Mouse (Mus musculus): Measurements from ENCODE around the gene Mpeg1. TPM values are rescaled to one million over a fixed set of nuclear protein-coding genes. Genes with fewer than 3 reads are reported as not detected.

Gene Mpeg1
- total and polyA plus RNA-seq, 3 experiments: 43.8 to 270 (median 68.0) TPM

- H3K4me1 ChIP-seq (ENCODE audit: control insufficient read depth in 1 of 2, insufficient read depth in 2 of 2): peaks cover 7 to 57% of the 10 kb centered on the region in 2 experiments
- no peak overlapping the region for H3K9ac ChIP-seq (ENCODE audit: insufficient read depth, low read depth)
- H3K27ac ChIP-seq (ENCODE audit: insufficient read depth, low read depth): no peak overlapping the region
- H3K9me3 ChIP-seq (replicated peaks; ENCODE audit: low read length): no peaks in the 10 kb centered on the region
- in situ Hi-C loops (cut with MboI; ENCODE audit: low pct_ligation_motif_present, low pct_unique_long_range_greater_than_20kb, low sequenced_read_pairs) (loop anchor here (5.0 to 25.0 kb wide), 3 partner anchors 66 to 486 kb away; no protein-coding TSS in a partner anchor), dilution Hi-C loops (cut with MboI; ENCODE audit: extremely low pct_ligation_motif_present, extremely low pct_unique_long_range_greater_than_20kb, low sequenced_read_pairs) (no loop called here)
- TF ChIP-seq CTCF (conservative IDR thresholded peaks at IDR 0.05 in 1 of 2, IDR thresholded peaks at IDR 0.05 in 1 of 2; ENCODE audit: low read depth in 2 of 2, low read length in 2 of 2) (no peak), USF2 (conservative IDR thresholded peaks at IDR 0.05; ENCODE audit: low read depth, low read length) (no peak), MXI1 (IDR thresholded peaks at IDR 0.05; ENCODE audit: low read depth, low read length) (no peak), E2F4 (IDR thresholded peaks at IDR 0.05; ENCODE audit: insufficient replicate concordance, low read depth, low read length) (no peak), ELF1 (IDR thresholded peaks at IDR 0.05; ENCODE audit: low read depth, low read length) (no peak), MEF2A (IDR thresholded peaks at IDR 0.05; ENCODE audit: borderline replicate concordance, low read depth, low read length) (no peak)
- peaks cover 0 to 47% of the 10 kb centered on the region in 2 experiments for H3K36me3 ChIP-seq (replicated peaks in 1 of 2; ENCODE audit: control insufficient read depth in 1 of 2, insufficient read depth in 1 of 2, low read length in 1 of 2)
- no peak overlapping the region for H3K4me3 ChIP-seq (replicated peaks in 1 of 3; ENCODE audit: low read depth in 2 of 3, low read length in 2 of 3, poor library complexity in 1 of 3)
- DNase-seq (ENCODE audit: extremely low read depth): no peak
- peaks cover 23% of the 10 kb centered on the region for H3K79me2 ChIP-seq (replicated peaks; ENCODE audit: control insufficient read depth, extremely low read depth, insufficient read depth, poor library complexity, severe bottlenecking)
- no peak overlapping the region for H3K4me2 ChIP-seq (ENCODE audit: insufficient read depth, low read depth, poor library complexity, severe bottlenecking)
- no peaks in the 10 kb centered on the region for H3K27me3 ChIP-seq (replicated peaks)
Observed at GRCm38 (mm10) chr19:12497909-12498308, 37.3 kb downstream of the Mpeg1 start.

GRCm38 (mm10) chr19:12498321-12498720 is 37.7 kb downstream of the Mpeg1 start:
- no peak overlapping the region for H3K9ac ChIP-seq (ENCODE audit: insufficient read depth, low read depth)
- TF ChIP-seq BHLHE40 (IDR thresholded peaks at IDR 0.05; ENCODE audit: low read depth, low read length): no peak
- TF ChIP-seq RAD21 (IDR thresholded peaks at IDR 0.05; ENCODE audit: low read depth, low read length): no peak
- TF ChIP-seq NELFE (IDR thresholded peaks at IDR 0.05; ENCODE audit: low read depth, low read length): no peak
- TF ChIP-seq USF2 (conservative IDR thresholded peaks at IDR 0.05; ENCODE audit: low read depth, low read length): no peak
- no peak for TF ChIP-seq PAX5 (IDR thresholded peaks at IDR 0.05; ENCODE audit: low read length)
- in situ Hi-C loops (cut with MboI; ENCODE audit: low pct_ligation_motif_present, low pct_unique_long_range_greater_than_20kb, low sequenced_read_pairs) (loop anchor here (5.0 to 25.0 kb wide), 3 partner anchors 66 to 486 kb away; no protein-coding TSS in a partner anchor), dilution Hi-C loops (cut with MboI; ENCODE audit: extremely low pct_ligation_motif_present, extremely low pct_unique_long_range_greater_than_20kb, low sequenced_read_pairs) (no loop called here)
- no peak overlapping the region for H3K27ac ChIP-seq (ENCODE audit: insufficient read depth, low read depth)
- peak overlapping the region in 1 of 3 experiments; percentile 96 for H3K4me3 ChIP-seq (replicated peaks in 1 of 3; ENCODE audit: low read depth in 2 of 3, low read length in 2 of 3, poor library complexity in 1 of 3)
- H3K9me3 ChIP-seq (replicated peaks; ENCODE audit: low read length): no peaks in the 10 kb centered on the region
- H3K27me3 ChIP-seq (replicated peaks): no peaks in the 10 kb centered on the region
- H3K4me1 ChIP-seq (ENCODE audit: control insufficient read depth in 1 of 2, insufficient read depth in 2 of 2): peaks cover 7 to 57% of the 10 kb centered on the region in 2 experiments
- H3K79me2 ChIP-seq (replicated peaks; ENCODE audit: control insufficient read depth, extremely low read depth, insufficient read depth, poor library complexity, severe bottlenecking): peaks cover 23% of the 10 kb centered on the region
- 0 out of 2 replicates have a peak overlapping the region, but pooled peaks have one; percentile 27 for H3K4me2 ChIP-seq (ENCODE audit: insufficient read depth, low read depth, poor library complexity, severe bottlenecking)
- peaks cover 0 to 46% of the 10 kb centered on the region in 2 experiments for H3K36me3 ChIP-seq (replicated peaks in 1 of 2; ENCODE audit: control insufficient read depth in 1 of 2, insufficient read depth in 1 of 2, low read length in 1 of 2)
- DNase-seq (ENCODE audit: extremely low read depth): no peak

- in situ Hi-C loops (cut with MboI; ENCODE audit: low pct_ligation_motif_present, low pct_unique_long_range_greater_than_20kb, low sequenced_read_pairs): loop anchor here (5.0 to 25.0 kb wide), 3 partner anchors 67 to 487 kb away; no protein-coding TSS in a partner anchor
Observed at GRCm38 (mm10) chr19:12498941-12499340, 38.4 kb downstream of the Mpeg1 start.

More at GRCm38 (mm10) chr19:12498941-12499340, 38.4 kb downstream of the Mpeg1 start:
- dilution Hi-C loops (cut with MboI; ENCODE audit: extremely low pct_ligation_motif_present, extremely low pct_unique_long_range_greater_than_20kb, low sequenced_read_pairs): no loop called here
- Histone ChIP-seq H3K4me3 (replicated peaks in 1 of 3; ENCODE audit: low read depth in 2 of 3, low read length in 2 of 3, poor library complexity in 1 of 3) (peak overlapping the region in 2 of 3 experiments; percentile 13 to 96), H3K4me2 (ENCODE audit: insufficient read depth, low read depth, poor library complexity, severe bottlenecking) (peak overlapping the region; percentile 83), H3K79me2 (replicated peaks; ENCODE audit: control insufficient read depth, extremely low read depth, insufficient read depth, poor library complexity, severe bottlenecking) (peaks cover 23% of the 10 kb centered on the region), H3K27me3 (replicated peaks) (no peaks in the 10 kb centered on the region), H3K27ac (ENCODE audit: insufficient read depth, low read depth) (no peak overlapping the region), H3K9me3 (replicated peaks; ENCODE audit: low read length) (no peaks in the 10 kb centered on the region), H3K36me3 (replicated peaks in 1 of 2; ENCODE audit: control insufficient read depth in 1 of 2, insufficient read depth in 1 of 2, low read length in 1 of 2) (peaks cover 0 to 40% of the 10 kb centered on the region in 2 experiments), H3K4me1 (ENCODE audit: control insufficient read depth in 1 of 2, insufficient read depth in 2 of 2) (peaks cover 7 to 53% of the 10 kb centered on the region in 2 experiments), H3K9ac (ENCODE audit: insufficient read depth, low read depth) (0 out of 2 replicates have a peak overlapping the region, but pooled peaks have one; percentile 80)
- TF ChIP-seq USF1 (IDR thresholded peaks at IDR 0.05; ENCODE audit: low read depth, low read length) (peak; percentile 8), MXI1 (IDR thresholded peaks at IDR 0.05; ENCODE audit: low read depth, low read length) (no peak)
- no peak for DNase-seq (ENCODE audit: extremely low read depth)
